Mouse (Mus musculus): ENCODE measurements around the gene Fbxw7. TPM values are rescaled to one million over a fixed set of nuclear protein-coding genes. Genes with fewer than 3 reads are reported as not detected.

The Fbxw7 gene
- polyA plus RNA-seq, 1 experiment from 2014 or later, result 12.9 TPM

DNA sequence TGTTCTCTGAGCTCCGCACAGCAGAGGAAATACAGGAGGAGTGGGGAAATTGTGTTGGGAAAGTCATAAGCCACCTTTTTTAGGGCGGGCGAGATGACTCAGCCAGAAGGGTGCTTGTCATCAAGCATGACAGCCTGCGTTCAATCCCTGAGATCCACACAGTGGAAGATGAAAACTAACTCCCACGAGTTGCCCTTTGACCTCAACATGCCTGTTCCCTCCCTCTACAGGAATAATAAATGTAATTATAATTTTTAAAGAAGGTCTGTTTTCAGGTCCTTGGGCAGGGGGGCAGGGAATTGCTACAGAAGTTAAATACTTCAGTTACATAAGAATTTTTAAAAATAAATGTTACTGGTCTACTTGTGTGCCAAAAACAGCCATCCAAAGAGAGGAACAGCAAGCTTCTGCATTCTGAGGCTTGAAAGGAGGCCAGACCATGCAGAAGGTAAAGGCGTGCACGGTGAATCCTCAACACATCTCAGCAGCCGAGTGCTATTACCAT lies 170.1 kb downstream of the Fbxw7 start:
- no peaks in the 10 kb centered on the region for H3K9me3 ChIP-seq (replicated peaks; ENCODE audit: control insufficient read depth, low read length)
- no peaks in the 10 kb centered on the region for H3K36me3 ChIP-seq (ENCODE audit: control insufficient read depth, insufficient read depth, low read length)
- 74% methylated on average over 8 of the region's 8 CpGs for WGBS
- H3K27me3 ChIP-seq (ENCODE audit: control insufficient read depth, insufficient read depth, low read length), result no peaks in the 10 kb centered on the region
- no peak overlapping the region for H3K4me2 ChIP-seq (ENCODE audit: low read depth, low read length)
- no peak overlapping the region for H3K4me3 ChIP-seq (replicated peaks; ENCODE audit: low read length)
- no peaks in the 10 kb centered on the region for H3K4me1 ChIP-seq (ENCODE audit: control insufficient read depth, insufficient read depth, low read length)
- no peak overlapping the region for H3K9ac ChIP-seq (ENCODE audit: low read length)
- no peak overlapping the region for H3K27ac ChIP-seq (ENCODE audit: low read length)
- no peak for ATAC-seq (ENCODE audit: insufficient read depth, low FRiP score)

DNA sequence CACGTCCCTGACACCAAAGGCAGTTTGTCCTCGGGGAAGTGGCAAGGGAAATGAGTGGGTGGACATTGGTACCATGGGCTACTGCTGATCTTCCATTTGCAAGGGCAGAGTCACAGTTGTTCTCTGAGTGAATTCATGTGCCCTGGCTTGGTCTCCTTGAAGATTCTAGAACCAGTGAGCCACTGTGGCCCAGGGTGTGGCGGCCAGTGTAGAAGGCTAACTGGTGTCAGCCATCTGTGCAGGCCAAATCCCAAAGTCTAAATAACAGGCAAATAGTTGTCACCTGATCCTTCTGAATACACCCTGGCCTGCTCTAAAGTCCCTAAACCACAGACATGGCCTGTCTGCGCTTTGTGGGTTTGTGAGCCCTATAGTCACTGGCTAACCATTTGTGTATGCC lies 173.8 kb downstream of the Fbxw7 start:
- Histone ChIP-seq H3K9ac (ENCODE audit: low read length) (no peak overlapping the region), H3K27me3 (ENCODE audit: control insufficient read depth, insufficient read depth, low read length) (no peaks in the 10 kb centered on the region), H3K27ac (ENCODE audit: low read length) (no peak overlapping the region), H3K36me3 (ENCODE audit: control insufficient read depth, insufficient read depth, low read length) (no peaks in the 10 kb centered on the region), H3K4me3 (replicated peaks; ENCODE audit: low read length) (no peak overlapping the region), H3K4me1 (ENCODE audit: control insufficient read depth, insufficient read depth, low read length) (no peaks in the 10 kb centered on the region), H3K9me3 (replicated peaks; ENCODE audit: control insufficient read depth, low read length) (no peaks in the 10 kb centered on the region), H3K4me2 (ENCODE audit: low read depth, low read length) (no peak overlapping the region)
- 84% methylated on average over 4 of the region's 4 CpGs for WGBS
- no peak for ATAC-seq (ENCODE audit: insufficient read depth, low FRiP score)

- Histone ChIP-seq H3K9ac (ENCODE audit: low read length) (no peak overlapping the region), H3K4me2 (ENCODE audit: low read depth, low read length) (no peak overlapping the region), H3K4me3 (replicated peaks; ENCODE audit: low read length) (no peak overlapping the region), H3K9me3 (replicated peaks; ENCODE audit: control insufficient read depth, low read length) (no peaks in the 10 kb centered on the region), H3K36me3 (ENCODE audit: control insufficient read depth, insufficient read depth, low read length) (no peaks in the 10 kb centered on the region), H3K4me1 (ENCODE audit: control insufficient read depth, insufficient read depth, low read length) (no peaks in the 10 kb centered on the region), H3K27ac (ENCODE audit: low read length) (no peak overlapping the region), H3K27me3 (ENCODE audit: control insufficient read depth, insufficient read depth, low read length) (no peaks in the 10 kb centered on the region)
- 93% methylated on average over 2 of the region's 2 CpGs for WGBS
- no peak for ATAC-seq (ENCODE audit: insufficient read depth, low FRiP score)
Observed at GRCm38 (mm10) chr3:85005257-85005656, 190.2 kb downstream of the Fbxw7 start.

GRCm38 (mm10) chr3:85012889-85013288 lies 197.8 kb downstream of the Fbxw7 start:
- 80% methylated on average over 6 of the region's 6 CpGs for WGBS
- no peaks in the 10 kb centered on the region for H3K4me1 ChIP-seq (ENCODE audit: control insufficient read depth, insufficient read depth, low read length)
- ATAC-seq (ENCODE audit: insufficient read depth, low FRiP score), result no peak
- no peak overlapping the region for H3K9ac ChIP-seq (ENCODE audit: low read length)
- no peaks in the 10 kb centered on the region for H3K27me3 ChIP-seq (ENCODE audit: control insufficient read depth, insufficient read depth, low read length)
- H3K27ac ChIP-seq (ENCODE audit: low read length), result no peak overlapping the region
- no peaks in the 10 kb centered on the region for H3K9me3 ChIP-seq (replicated peaks; ENCODE audit: control insufficient read depth, low read length)
- no peaks in the 10 kb centered on the region for H3K36me3 ChIP-seq (ENCODE audit: control insufficient read depth, insufficient read depth, low read length)
- H3K4me3 ChIP-seq (replicated peaks; ENCODE audit: low read length), result no peak overlapping the region
- H3K4me2 ChIP-seq (ENCODE audit: low read depth, low read length), result no peak overlapping the region

- Histone ChIP-seq H3K9me3 (replicated peaks; ENCODE audit: control insufficient read depth, low read length) (no peaks in the 10 kb centered on the region), H3K36me3 (ENCODE audit: control insufficient read depth, insufficient read depth, low read length) (no peaks in the 10 kb centered on the region), H3K4me2 (ENCODE audit: low read depth, low read length) (no peak overlapping the region), H3K9ac (ENCODE audit: low read length) (no peak overlapping the region), H3K27me3 (ENCODE audit: control insufficient read depth, insufficient read depth, low read length) (no peaks in the 10 kb centered on the region), H3K27ac (ENCODE audit: low read length) (no peak overlapping the region), H3K4me3 (replicated peaks; ENCODE audit: low read length) (no peak overlapping the region), H3K4me1 (ENCODE audit: control insufficient read depth, insufficient read depth, low read length) (no peaks in the 10 kb centered on the region)
- WGBS, result 62% methylated on average over 9 of the region's 9 CpGs
- ATAC-seq (ENCODE audit: insufficient read depth, low FRiP score), result no peak
Observed at GRCm38 (mm10) chr3:85015667-85016066, 200.6 kb downstream of the Fbxw7 start.

DNA sequence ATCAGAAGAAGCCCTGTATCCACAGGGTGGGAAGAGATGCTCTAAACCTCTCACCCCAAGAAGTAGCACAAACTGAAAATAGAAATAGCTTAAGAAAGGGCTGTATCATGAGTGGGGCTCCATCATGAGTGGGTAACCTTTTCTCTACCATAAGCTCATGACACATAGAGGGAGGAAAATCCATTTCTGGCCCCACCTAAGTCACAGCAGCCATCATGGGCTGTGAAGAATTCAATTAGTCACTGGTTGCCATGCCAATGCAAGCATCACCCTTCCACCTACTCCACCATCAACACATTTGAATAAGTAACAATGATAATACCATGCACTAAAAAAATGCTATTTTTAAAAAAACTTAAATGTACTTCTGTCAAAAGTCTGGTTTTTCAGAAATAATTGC lies 205.1 kb downstream of the Fbxw7 start:
- Histone ChIP-seq H3K9ac (ENCODE audit: low read length) (no peak overlapping the region), H3K36me3 (ENCODE audit: control insufficient read depth, insufficient read depth, low read length) (no peaks in the 10 kb centered on the region), H3K9me3 (replicated peaks; ENCODE audit: control insufficient read depth, low read length) (no peaks in the 10 kb centered on the region), H3K4me3 (replicated peaks; ENCODE audit: low read length) (no peak overlapping the region), H3K27ac (ENCODE audit: low read length) (no peak overlapping the region), H3K4me2 (ENCODE audit: low read depth, low read length) (no peak overlapping the region), H3K4me1 (ENCODE audit: control insufficient read depth, insufficient read depth, low read length) (no peaks in the 10 kb centered on the region), H3K27me3 (ENCODE audit: control insufficient read depth, insufficient read depth, low read length) (no peaks in the 10 kb centered on the region)
- ATAC-seq (ENCODE audit: insufficient read depth, low FRiP score), result no peak

GRCm38 (mm10) chr3:85021816-85022215 lies 206.7 kb downstream of the Fbxw7 start:
- no peak overlapping the region for H3K4me3 ChIP-seq (replicated peaks; ENCODE audit: low read length)

DNA sequence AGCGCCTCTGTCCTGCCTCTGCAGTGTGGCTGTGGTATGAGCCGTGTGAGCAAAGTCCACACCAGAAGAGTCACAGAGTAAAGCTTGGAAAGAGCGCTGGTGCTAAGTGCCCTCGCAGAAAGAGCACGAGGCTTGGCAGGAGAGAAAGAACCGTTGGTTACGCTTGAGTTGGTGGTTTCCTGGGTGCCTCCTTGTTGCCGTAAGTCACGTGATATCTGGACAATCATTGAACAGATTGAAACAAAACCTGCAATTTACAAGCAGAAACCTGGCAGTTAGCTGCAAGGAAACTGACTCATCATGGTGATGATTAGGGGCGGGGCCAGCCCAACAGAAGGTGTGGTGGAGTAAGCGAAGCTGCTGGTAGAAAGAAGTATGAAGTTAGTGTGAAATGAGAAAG lies 207.7 kb downstream of the Fbxw7 start:
- no peaks in the 10 kb centered on the region for H3K27me3 ChIP-seq (ENCODE audit: control insufficient read depth, insufficient read depth, low read length)
- no peaks in the 10 kb centered on the region for H3K9me3 ChIP-seq (replicated peaks; ENCODE audit: control insufficient read depth, low read length)
- no peak overlapping the region for H3K4me3 ChIP-seq (replicated peaks; ENCODE audit: low read length)
- no peaks in the 10 kb centered on the region for H3K4me1 ChIP-seq (ENCODE audit: control insufficient read depth, insufficient read depth, low read length)
- ATAC-seq (ENCODE audit: insufficient read depth, low FRiP score), result no peak
- no peak overlapping the region for H3K4me2 ChIP-seq (ENCODE audit: low read depth, low read length)
- no peak overlapping the region for H3K27ac ChIP-seq (ENCODE audit: low read length)
- H3K9ac ChIP-seq (ENCODE audit: low read length), result no peak overlapping the region
- WGBS, result 70% methylated on average over 11 of the region's 11 CpGs
- H3K36me3 ChIP-seq (ENCODE audit: control insufficient read depth, insufficient read depth, low read length), result no peaks in the 10 kb centered on the region

More at GRCm38 (mm10) chr3:85021816-85022215, 206.7 kb downstream of the Fbxw7 start:
- no peak overlapping the region for H3K27ac ChIP-seq (ENCODE audit: low read length)
- H3K27me3 ChIP-seq (ENCODE audit: control insufficient read depth, insufficient read depth, low read length), result no peaks in the 10 kb centered on the region
- H3K36me3 ChIP-seq (ENCODE audit: control insufficient read depth, insufficient read depth, low read length), result no peaks in the 10 kb centered on the region
- no peak overlapping the region for H3K9ac ChIP-seq (ENCODE audit: low read length)
- no peaks in the 10 kb centered on the region for H3K9me3 ChIP-seq (replicated peaks; ENCODE audit: control insufficient read depth, low read length)
- no peak for ATAC-seq (ENCODE audit: insufficient read depth, low FRiP score)
- WGBS, result 93% methylated on average over 6 of the region's 6 CpGs
- H3K4me2 ChIP-seq (ENCODE audit: low read depth, low read length), result no peak overlapping the region
- no peaks in the 10 kb centered on the region for H3K4me1 ChIP-seq (ENCODE audit: control insufficient read depth, insufficient read depth, low read length)

DNA sequence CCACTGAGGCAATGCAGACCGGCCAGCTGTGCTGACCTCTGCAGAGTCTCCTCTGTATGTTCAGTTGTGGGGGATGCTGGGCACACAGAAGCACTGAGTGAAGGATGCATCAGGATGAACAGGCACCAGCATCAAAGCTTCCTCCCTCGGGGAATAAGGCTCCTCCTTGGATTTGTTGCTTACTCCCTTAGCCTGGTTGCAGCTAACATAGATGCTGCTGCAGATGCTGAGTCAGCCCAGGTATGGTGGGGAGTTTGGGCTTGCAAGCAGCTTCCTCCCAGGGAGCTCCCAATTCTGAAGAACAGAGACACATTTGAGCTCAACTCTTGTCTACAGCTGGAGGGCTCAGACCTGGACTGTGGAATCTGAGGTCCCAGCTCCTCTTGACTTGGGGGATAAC lies 209.2 kb downstream of the Fbxw7 start:
- H3K4me1 ChIP-seq (ENCODE audit: control insufficient read depth, insufficient read depth, low read length), result no peaks in the 10 kb centered on the region
- no peaks in the 10 kb centered on the region for H3K9me3 ChIP-seq (replicated peaks; ENCODE audit: control insufficient read depth, low read length)
- no peak for ATAC-seq (ENCODE audit: insufficient read depth, low FRiP score)
- 65% methylated on average over 2 of the region's 2 CpGs for WGBS
- no peak overlapping the region for H3K9ac ChIP-seq (ENCODE audit: low read length)
- no peaks in the 10 kb centered on the region for H3K27me3 ChIP-seq (ENCODE audit: control insufficient read depth, insufficient read depth, low read length)
- no peak overlapping the region for H3K27ac ChIP-seq (ENCODE audit: low read length)
- no peak overlapping the region for H3K4me2 ChIP-seq (ENCODE audit: low read depth, low read length)
- no peaks in the 10 kb centered on the region for H3K36me3 ChIP-seq (ENCODE audit: control insufficient read depth, insufficient read depth, low read length)
- no peak overlapping the region for H3K4me3 ChIP-seq (replicated peaks; ENCODE audit: low read length)

Data from stomach, embryonic 16.5 days (tissue).